Mouse (Mus musculus): ENCODE measurements around the gene Rasal1.

- no peak for TF ChIP-seq CTCF (IDR thresholded peaks at IDR 0.05; ENCODE audit: insufficient read depth, low read depth, low read length)
- no peak for TF ChIP-seq POLR2A (IDR thresholded peaks at IDR 0.05; ENCODE audit: insufficient read depth, low read depth, low read length)
Observed at GRCm38 (mm10) chr5:120694695-120695074, 46.1 kb downstream of the Rasal1 start.

Measured in olfactory bulb, adult 2 months (tissue).